Mouse (Mus musculus) 416B (cell line): ENCODE measurements around the gene Ect2.
A peak's percentile ranks its signal among the peaks of the same experiment; 100 is the strongest.

Experiments
- DNase-seq: peaks from one replicate; pipeline ENCODE4 v3.0.0; 2011; ENCODE audit warnings: low read depth

Ect2 gene

DNA sequence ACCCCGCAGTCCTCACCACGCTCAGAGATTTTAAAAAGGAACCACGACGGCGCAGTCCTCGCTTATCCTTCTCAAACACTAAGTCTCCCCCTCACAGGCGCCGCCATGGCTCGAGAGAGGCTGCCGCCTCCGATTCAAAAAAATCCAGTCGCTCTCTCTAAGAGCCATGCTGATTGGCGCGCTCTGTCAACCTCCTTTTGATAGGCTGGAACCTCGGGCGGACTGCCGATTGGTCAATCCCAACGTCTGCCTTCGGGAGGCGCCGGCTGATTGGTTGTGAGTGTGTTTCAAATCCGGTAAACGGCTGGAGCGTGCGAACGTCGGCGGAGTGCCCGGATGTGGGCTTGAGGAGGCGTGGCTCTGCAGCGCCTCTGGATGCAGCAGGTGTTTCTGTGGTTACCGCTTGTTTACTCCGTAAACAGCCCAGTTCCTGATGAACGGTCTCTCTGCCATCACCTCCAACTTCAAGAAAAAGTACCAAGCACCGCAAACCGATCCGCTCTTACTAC is at the start of gene Ect2:
TSS of gene Ect2 (minus strand) at position 178 of the 509 bp plus-strand sequence.
- DNase-seq = peak; percentile 99

DNA sequence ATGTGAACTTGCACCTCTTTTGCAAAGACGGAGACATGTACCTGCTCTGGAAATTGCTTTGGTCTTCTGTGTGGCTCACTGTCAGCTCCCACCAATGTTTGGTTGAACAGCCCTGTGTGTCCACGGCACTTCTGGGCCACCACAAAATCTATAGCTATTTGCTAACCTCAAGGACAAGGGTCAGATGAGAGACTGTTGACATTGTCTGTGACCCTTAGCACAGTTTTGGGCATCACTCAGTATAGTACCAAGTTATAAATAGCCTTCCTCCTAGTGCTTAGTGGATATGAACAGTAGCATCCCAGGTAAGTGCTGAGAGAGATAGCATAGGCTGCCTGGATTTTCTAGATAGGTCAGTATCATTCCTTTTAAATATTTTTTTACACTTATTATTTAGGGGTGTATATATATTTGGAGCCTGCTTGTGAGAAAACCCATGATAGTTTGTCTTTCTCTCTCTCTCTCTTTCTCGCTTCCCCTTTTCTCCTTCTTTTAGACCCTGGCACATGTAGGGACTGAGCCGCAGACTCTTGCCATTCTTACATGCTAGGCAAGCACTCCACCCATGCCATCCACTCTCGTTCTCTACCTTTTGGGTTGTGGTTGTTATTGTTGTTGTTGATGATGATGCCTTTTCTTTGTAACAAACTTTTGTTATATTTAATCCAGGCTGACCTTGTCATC is 48.2 kb upstream of the Ect2 start:
- no peak for DNase-seq

DNA sequence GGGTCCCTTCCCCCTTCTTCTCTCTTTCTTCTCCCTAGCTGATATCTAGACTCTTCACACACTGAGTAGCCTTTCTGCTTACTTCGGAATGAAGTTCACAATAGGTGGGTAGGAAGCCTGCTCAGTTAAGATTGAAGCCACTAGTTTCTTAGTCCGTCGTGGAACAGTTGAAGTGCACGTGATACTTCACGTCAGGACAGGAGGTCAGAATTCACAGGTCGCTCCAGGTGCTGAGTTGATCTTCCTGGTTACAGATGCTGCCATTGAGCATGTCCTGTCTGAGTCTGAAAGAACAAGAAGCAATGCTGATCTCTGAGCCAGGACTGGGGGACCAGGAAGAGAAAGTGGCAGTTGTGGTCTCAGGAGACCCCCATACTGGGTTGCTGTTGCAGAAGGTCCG is 45.4 kb upstream of the Ect2 start:
- DNase-seq = no peak

DNA sequence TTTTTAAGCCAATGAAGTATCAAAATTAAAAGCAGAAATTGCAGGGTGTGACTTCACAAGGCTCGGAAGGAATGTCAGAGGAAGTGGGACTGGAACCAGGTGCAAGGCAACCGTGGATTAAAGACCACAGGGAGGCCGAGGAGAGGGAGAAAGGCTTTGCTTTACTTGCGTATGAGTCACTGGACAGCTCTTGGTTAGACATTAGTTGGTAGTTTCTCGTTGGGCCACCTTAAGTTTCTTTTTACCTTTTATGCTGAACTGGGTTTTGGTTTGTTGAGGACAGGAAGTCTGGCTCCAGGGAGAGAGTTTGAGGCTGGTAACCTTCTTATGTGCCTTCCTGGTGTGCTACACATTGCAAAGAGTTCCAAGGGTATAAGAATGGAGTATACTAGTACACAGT is 44.1 kb upstream of the Ect2 start:
- DNase-seq = peak; percentile 67

DNA sequence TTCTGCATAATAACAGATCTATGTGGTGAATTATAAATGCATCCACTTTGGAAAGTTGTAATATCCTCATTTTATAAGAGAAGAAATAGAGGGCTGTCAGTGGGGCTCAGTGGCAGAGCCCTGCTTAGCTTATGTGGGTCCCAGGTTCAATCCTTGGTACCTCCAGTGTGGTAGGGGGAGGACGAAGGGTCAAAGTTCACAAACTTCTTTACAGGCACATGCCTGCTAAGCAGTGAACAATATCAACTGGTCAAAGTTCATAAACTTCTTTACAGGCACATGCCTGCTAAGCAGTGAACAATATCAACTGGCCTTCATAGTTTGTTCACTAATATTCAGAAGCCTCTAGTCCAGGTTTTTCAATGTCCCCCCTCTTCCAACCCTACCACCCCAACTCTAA is 42.9 kb upstream of the Ect2 start:
- no peak for DNase-seq

DNA sequence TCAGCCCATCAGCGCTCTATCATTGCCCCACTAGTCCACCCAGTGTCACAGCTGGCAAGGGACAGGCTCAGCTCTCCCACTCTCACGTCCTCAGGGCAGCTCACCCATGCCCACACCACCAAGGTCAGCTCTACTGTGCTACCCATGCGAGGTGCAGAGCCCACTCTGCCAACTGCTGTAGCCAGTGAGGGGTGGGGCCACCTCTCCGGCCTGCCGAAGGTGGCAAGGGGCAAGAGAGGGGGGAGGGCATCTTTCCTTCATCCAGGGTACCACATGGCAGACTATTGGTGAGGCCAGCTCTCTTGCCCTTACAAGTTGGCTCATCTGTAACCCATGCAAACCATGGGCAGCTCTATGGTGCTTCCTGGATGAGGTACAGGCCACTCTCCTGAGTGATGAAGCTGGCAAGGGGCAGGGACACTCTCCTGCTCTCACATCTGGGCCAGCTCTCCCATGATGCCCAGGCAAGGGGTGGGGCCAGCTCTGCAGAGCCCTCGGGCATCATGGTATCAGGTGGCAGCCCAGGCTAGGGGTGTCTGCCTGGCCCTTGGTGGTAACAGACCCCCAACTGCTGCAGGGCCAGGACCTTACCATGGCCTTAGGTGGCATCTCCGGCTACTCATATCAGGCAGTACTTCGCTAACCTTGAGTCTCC is 42.0 kb upstream of the Ect2 start:
- DNase-seq = no peak

DNA sequence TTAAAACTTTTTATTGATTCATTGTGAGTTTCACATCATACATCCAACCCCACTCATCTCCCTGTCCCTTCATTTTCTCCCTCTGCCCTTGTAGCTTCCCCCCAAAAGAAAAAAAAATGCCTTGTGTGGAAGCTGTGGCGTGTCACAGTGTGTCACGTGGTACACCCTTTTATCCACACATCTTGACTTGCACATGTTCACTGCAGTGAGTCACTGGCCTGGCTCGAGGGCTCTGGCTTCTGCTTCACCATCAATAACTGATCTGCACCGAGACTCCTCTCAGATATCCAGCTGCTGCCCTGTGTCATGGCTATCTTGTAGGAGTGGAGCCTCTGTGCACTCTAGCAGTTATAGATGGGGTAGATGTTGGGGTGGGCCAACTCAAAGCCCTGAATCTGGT is 41.5 kb upstream of the Ect2 start:
- peak; percentile 86 for DNase-seq

DNA sequence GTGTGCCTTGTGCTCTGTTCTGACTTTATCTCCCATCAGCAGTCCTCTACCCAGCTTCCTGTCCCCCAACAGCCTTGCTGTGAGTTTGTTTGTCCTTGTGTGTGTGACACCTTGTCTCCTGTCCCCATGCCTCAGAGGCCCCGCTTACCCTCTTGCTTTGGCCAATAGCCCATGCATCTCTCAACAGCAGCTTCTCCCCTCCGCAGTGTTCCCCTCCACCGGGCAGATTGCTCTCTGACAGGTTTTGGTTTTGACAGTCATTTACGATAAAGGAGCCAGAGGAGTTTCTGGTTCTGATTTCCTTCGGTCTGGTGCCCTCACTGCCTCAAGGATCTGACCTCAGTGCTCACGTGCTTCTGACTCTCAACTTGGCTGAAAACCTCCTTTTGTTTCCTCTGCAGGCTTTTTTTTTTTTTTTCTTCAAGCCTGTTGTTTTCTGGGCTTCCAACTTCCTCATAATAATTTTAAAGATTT is 40.2 kb upstream of the Ect2 start:
- DNase-seq = peak; percentile 98

DNA sequence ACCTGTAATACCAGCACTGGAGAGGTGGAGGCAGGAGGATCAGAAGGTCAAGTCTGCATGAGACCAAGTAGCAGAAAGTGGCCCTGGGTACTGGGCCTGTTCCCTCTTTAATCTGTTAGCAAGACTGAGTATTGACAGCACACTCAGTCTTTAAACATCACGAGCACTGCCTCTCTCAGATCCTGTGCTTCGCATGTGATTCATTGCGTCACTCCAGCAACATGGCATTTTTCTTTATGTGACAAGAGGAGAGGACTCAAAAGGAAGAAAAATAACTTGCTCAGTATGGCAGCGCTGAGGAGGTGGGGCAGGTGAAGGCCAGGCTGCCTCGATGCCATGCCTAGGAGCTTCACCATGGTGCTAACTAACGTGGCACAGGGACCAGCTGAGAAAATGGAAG is 38.2 kb upstream of the Ect2 start:
- DNase-seq = peak; percentile 40

DNA sequence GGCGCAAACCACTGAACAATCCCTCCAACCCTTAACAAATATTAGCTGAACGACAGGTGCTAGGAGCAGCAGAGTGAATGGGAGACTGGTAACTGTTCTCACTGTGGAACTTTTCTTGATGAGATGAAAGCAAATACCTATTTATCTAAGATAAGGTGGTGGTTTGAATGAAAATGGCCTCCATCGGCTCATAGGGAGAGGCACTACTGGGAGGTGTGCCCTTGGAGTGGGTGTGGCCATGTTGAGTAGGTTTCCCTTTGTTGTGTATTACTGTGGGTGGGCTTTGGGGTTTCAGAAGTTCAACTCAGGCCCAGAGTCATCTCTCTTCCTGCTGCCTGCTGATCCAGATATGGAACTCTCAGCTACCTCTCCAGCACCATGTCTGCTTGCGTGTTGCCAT is 37.2 kb upstream of the Ect2 start:
- no peak for DNase-seq

DNA sequence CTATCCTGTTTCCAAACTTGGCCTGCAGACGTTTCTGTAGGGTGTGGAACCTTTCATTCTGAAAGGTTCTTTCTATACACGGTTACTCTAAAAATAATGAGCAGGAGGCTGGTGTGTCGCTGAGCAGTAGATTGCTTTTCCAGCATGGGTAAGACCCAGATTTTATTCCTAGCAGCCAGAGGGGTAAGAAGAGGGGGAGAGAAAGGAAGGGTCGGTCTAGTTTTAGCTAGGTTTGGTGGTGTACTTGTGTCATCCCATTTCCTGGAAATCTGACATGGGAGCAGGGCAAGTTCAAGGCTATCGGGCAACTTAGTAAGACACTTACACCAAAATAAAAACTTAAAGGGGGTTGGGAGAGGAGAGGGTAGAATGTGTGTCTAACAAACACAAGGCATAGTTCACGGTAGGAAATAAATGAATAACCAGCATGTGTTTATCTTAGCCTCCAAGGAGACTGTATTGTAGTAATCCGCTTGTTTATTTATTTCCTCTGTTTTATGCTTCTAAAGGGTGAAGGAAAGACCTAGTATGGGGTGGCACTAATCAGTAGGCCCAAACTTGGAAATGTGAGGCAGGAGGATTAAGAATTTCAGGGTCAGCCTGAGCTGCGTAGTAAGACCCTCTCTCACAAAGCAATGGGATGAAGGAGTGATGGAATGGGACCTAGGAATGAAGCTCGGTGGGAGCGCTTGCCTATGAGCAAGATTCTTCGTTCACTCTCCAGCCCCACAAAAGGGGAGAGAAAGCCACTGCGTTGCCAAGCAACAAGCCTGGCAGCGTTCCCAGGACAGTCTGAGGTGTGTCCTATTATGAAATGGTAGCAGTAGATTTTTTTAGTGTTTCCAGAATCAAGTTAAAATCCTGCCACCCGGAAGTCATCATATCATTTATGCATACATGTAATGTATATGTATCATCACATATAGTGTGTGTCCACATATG is 35.9 kb upstream of the Ect2 start:
- DNase-seq = peak; percentile 37

DNA sequence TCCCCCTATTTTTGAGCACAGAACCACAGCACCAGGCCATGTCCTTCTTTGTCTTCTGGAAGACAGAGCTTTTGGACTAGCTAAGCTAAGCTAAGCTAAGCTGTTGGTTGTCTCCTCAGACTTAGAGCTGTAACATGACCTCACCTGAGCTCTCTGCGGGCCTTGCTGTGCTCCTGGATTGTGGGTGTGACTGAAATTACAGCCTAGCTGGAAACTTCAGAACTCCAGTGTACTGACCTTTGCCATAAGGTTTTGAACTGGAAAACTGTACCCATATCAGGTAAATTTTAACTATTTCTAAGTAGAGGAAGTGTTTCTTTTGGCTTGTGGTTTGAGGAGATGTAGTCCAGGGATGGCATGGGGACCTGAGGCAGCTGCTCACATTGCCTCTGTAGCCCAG is 34.7 kb upstream of the Ect2 start:
- DNase-seq = no peak

DNA sequence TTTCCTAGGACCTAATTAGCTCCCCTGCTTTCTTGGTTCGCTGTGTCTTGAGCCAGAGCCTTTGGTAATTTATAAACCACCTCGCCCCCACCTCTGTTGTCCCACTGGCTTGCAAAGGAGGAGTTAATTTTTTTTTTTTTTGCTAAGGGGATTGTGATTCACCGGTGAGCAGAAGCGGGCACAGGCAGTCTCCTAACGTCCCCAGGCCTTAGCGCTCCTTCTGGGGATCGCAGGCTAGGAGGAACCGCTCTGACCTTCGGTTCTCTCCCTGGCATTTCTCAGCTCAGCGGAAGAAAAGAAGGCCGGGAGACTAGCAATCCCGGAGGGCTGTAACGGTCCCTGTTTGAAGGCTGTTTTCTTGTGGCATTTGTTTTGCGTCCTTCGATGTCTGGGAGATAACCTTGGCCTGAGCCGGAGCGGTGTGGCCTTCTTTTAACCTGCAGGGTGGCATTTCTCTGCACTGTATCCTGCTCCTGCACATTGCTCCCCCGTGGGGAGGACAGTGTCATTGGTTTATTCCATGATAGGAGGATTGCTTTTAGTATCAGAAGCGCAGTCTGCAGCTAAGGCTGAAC is 30.0 kb upstream of the Ect2 start:
- peak; percentile 76 for DNase-seq

DNA sequence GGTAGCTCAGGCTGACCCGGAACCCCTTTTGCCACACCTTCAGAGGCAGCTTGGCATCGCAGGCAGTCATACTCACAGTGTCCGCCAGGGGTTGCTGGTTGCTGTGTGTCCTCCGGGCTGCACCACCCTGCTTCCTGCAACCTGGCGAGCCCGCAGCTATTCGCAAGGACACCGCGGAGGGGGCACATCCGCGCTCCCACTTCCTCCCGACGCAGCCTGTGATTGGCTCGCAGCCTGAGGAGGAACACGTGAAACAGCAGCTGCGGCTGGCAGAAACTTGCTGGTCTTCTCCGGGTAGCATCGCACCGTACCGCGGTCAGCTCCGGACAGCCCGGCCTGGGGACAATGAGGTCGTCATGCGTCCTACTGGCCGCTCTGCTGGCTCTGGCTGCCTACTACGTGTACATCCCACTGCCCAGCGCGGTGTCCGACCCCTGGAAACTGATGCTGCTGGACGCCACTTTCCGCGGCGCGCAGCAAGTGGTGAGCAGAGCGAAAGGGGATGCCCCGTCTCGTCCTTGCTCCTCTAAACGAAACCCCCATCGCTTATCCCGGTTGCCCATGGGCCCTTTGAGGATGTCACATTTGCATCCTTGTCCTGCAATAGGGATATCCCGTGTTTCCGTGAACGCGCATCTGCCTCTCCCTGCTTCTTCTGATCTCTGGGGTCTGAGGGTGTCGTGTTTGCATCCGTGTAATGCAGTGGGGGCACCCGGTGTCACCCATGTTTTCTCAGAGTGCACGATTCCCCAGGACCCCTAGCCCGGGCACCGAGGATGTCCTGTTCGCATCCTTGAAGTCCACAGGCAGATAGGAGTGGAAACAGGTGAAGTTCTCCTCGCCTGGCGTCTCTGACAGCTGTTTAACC is 29.3 kb upstream of the Ect2 start, which contains the start of gene Nceh1:
TSS of gene Nceh1 (plus strand) at position 233 of the 868 bp plus-strand sequence.
- peak; percentile 97 for DNase-seq

DNA sequence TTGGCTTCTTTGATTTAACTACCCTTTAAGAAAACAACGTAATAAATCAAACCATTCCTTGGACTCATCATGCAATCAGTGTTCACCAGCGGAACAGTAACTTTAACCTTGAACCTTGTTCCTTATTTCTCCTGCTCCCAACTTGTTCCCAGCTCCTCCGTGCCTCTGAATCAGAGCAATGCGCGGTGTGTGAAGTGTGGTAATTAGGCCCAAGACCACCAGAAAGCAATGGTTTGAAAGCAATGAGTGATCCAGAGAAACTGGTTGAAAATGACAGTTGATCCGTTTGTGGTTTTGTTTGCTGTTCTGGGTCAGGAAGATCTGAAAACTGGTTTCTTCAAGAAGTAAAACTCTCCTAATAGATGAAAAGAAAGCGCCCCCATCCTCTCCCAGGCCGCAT is 26.0 kb upstream of the Ect2 start:
- DNase-seq = no peak

DNA sequence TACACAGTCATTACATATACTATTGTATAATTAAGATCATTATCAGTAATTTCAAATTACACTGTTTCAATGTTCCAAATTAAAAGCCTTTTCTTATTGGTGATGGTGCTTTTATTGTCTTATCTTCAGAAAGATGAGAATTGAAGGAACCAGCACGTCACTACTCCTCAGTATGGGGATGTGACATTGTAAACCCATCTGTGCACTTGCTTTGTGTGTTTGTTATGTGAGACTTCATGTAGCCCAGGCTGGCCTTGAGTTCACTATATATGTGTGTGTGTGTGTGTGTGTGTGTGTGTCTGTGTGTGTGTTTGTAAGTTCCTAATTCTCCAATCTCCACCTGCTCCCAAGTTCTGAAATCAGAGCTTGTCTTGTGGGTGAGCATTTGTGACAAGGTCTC is 16.6 kb upstream of the Ect2 start:
- no peak for DNase-seq

DNA sequence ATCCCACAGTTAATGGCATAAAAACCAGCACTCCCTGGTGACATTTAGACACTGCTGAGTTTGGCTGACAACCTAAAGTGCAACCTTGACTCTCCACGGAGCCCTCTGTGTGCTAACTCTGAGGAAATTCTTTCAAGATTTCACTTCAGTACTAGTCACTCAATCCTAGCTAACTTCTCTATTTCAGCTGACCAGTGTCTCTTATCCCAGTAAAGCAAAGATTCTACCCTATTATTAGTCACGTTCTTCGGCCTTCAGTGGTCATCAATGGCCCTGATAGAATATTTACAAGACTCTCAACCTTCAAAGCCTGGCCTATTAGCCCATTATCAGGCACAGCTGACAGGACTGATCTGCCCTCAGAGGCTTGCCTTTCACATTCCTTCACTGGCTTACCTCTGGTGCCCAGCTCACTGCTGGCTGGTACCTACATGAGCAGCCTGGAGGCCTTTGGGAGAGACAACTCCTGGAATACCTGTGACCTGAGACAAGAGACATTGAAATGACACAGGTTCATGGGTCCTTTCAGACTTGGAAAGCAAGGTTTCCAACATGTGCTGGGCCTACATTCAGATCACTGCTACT is 11.9 kb upstream of the Ect2 start:
- no peak for DNase-seq

DNA sequence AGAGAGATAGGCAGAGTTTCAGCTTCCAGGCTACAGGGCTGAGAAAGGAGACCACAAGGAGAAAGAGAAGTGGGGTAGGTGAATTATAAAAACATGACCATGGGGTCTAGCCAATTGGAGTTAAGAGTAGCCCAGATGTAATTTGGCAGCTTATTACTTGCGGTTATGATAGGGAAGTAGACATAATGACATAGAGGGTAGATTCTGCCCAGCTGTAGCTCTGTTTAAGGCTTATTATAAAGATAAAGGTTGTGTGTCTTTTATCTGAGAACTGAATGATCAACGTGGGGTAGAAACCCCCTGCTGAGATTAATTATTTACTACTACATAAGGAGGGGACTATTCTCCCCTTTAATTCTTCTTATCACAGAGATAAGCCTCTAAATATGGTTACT is 8.7 kb upstream of the Ect2 start:
- DNase-seq = no peak

DNA sequence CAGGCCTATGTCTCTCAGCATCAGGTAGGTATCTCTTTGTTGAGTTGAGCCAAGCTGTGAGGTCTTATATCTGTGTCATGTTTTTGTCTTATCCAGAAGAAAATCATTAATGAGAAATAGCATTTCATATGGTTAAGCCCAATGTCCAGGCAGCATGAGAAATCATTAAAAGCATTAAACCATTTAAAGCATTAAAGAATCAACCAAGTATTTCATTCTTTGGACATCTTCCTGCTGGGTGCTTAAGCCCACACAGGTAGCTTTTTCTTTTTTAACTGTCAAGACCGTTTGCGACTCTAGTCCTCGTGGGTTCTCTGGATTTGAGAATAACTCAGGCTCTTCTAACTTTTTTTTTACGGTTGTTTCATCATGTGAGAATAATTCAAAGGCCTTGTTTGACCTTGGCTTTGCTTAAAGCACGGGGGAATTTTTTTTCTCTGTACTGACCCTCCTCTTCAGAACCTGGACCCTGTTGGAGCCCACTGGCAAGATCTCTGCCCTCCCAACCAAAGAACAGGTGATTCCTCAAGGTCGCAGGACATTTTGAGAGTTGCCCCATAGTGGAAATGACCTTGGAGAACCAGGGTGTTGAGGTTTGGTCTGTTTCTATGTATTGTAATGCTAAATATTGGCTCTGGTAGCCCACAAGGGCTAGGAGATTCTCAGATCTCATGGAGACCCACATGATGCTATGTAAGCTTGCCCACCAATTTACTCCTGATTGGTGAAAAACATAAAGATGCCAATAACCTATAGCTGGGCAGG is 8.1 kb upstream of the Ect2 start:
- DNase-seq = no peak

DNA sequence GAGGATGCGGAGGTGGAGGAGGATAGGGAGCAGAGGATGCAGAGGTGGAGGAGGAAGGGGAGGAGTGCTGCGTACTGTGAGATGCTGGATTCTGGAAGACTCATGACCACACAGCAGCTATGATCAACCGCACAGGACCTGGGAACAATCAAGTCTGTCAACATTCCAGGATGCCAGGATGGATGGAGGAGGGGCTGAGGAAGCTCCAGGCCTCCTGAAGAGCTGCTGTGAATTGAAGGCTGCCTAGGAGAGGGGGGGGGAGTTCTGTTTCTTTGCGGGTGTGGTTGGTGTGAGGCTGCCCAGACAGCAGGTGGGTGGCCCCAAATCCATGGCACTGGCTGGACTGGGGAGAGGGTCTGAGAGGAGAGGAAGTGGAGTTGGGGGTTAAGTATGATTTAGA is 5.2 kb upstream of the Ect2 start:
- DNase-seq = no peak
